Mouse (Mus musculus) regulatory T cell (primary cell): Measurements from ENCODE around the gene Rab33a.

Experiments used
- in situ Hi-C: fragments of 300-600 bp; cut with MboI, MseI; formaldehyde crosslinking; loops from one replicate; pipeline ENCODE4 v1.15.1; 2025; ENCODE audit warnings: high pct_unique_total_duplicates

Rab33a gene

DNA sequence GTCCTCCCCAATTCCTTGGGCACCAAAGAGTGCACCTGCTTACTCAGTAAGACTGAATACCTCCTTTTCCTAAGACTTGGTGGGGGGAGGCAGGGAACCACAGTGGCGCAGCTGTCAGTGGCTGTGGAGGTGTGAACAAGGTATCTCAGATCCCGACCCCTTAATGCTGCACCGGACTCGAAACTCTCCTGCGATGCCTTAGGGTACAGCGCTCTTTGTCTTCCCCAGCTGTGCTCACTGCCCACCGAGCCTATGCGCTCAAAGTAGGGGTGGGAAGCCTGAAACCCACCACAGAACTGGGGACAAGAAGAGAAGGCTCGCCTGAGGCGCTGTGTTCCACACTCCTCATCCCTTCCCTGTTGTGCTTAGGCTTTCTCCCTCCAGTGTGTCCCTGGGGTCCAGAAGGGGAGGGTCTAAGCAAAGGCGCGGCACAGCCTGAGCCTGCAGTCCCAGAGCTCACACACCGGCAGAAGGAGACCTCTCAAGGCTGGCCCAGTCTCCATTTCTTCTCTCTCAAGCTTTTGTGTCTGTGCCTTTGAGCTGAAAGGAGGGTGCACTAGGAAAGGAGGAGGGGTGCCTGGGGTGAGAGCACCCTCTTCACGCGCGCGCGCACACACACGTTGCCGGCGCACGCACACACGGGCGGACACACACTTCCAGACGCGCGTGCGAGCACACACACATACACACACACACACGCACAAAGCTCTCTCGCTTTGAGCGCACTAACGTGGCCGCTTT is at the start of gene Rab33a:
Rab33a (plus strand) TSS at position 478 of the 741 bp plus-strand sequence.
- in situ Hi-C loops, result no loop called here

DNA sequence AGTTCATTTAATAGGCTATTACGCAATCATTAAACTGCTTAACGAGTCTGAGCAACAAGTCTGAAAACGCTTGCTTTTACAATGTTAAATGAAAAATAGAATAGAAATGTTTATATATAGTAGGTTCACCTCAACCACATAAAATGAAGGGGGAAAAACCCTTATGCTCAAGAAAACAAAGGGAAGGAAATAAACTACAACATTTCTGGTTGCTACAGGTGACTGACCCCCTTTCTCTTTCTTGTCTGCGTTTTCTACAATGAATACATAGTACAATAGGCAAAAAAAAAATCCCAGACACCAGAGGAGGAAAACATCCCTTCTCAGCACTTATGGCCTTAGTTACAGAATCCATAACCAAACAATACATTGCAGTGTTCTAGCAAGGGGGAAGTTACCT is 38.0 kb upstream of the Rab33a start:
- in situ Hi-C loops, result no loop called here

DNA sequence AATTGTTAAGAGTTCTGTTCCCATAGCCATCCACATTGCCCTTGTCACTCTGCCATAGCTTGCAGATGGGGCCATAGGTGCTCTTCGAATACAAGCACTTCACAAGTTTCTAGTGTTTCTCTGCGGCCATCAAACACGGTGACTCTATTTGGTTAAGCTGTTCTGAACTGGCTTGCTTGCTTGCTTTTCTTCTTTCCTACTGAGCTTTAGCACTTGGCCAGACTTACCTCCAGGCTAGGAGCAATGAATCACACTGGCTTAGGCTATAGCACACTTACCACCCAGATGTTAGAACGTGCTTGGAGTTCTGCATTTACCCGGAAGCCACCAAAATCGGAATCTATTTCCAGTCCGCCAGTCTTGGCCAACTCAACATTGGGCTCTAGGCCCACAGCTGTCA is 37.4 kb upstream of the Rab33a start:
- in situ Hi-C loops, result no loop called here

DNA sequence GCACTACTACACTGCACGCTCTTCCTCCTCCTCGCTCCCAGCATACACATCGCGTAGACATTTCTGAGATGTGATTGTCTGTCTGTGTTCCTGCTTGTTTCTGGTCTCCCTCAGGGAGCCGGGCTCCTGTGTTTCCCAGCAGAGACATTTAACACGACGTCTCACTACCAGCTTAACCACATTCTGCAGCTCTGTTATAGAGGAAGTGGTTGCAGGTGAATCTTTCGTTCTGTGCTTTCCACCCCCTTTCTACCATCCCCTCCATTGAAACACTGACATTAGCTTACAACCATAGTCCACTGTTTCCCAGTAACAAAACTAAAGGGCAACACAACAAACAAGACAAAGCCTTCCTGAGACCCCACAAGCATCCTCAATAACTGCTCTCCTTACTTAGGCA is 25.3 kb upstream of the Rab33a start:
- in situ Hi-C loops, result no loop called here

DNA sequence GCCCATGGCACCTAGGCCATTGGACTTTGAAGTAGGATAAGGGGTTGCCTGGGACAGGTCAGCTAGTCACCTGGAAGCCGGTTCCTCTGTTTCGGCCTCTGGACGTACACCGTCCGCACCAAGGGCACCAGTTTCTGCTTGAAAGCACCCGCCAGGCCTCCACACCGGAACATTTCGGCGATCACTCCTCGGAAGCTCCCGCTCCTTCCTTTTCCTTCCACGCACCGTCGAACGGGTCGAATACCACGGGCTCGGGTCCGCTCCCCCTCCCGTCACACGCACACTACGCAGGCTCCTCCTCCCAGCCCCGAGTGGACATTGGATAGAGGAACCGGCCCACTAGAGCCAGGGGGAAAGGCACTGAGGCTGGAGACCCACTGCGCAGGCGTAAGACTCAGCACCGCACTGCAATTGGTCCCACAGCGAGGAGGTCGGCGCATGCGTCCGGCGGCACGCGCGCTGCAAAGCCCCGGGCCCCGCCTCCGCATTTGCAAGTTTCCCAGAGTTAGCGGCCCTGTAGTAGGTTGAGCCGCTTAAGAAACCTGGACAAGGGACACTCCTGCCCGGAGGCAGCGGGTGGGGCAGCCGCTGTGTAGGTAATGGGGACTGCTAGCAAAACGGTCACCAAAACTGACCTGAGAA is 5.8 kb upstream of the Rab33a start, which contains the start of gene Aifm1:
Aifm1 (minus strand) TSS at position 398 of the 642 bp plus-strand sequence.
- in situ Hi-C loops, result no loop called here

DNA sequence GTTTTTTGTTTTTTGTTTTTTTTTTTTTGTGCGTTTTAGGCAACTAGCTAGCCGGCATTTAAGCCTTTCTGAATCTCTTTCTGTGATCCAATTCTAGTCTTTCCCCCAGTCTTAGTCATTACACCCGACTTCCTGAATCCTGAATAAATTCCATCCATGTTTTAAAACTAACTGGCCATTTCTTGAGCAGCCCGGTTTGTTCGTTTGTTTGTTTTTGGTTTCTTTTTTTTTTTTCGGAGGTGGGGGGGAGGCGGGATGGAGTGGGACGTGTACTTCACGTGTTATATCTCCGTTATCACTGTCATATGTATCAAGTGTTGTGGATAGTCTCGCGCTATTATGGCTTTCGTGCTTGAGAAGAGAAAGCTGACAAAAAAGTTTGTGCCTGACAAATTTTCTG is 5.3 kb upstream of the Rab33a start:
- in situ Hi-C loops, result no loop called here

DNA sequence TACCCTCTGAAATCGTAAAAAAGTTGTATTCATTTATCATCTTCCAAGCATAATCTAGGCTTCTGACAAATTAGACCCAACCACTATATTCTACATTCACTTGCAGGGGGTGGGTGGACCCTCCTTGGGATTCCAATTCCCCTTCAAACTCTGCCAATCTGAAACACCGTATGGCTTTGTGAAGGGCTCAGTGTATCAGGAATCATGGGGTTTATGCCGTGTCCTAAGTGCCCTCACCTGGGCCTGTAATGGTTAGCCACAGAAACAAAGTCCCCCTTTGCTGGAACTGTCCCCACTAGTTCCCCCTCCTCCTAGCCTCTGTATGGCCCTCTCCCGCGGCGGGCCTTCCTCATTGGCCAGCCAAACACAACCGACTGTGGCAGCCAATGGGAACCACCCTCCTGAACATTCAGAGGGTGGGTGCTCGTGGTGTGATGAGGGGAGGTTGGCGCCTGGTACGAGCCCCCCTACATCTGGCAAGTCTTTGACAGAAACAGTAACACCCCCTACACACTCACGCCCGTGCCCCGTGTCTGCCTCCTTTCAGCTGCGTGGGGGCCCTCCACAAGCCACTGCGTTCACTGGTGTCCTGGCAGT is 776 bp upstream of the Rab33a start:
- in situ Hi-C loops, result no loop called here

DNA sequence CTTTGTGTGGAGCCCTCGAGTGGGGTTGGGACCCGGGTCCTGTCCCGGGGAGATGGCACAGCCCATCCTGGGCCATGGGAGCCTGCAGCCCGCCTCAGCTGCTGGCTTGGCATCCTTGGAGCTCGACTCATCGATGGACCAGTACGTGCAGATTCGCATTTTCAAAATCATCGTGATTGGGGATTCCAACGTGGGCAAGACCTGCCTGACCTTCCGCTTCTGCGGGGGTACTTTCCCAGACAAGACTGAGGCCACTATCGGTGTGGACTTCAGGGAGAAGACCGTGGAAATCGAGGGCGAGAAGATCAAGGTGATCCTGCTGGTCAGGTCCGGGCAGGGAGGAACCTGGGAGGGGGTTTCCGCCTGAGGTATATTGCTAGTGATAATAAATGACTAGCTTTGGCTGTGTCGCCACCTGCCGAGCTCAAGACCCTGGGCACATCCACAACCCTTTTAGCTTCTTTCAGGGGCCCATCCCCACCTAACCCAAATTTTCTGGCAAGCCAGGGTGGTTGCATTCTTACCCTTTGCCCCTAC is 532 bp downstream of the Rab33a start:
- in situ Hi-C loops, result no loop called here

DNA sequence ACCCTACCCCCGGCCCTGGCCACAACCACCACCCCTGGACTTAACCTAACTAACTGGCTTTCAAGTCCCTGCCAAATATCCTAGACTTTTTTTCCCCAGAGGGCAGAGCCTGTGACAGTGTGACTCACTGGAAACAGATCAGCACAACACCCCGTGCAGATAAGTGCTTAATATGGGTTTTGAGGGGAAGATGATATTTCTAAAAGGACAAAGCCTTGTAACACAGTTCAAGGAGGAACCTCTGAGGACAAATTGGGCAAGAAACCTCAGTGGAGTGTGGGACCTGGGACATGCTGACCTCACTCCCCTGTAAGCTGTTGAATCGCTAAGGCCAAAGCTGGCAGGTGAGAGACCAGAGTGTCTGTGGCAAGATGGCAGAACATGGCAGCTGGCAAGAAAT is 2.6 kb downstream of the Rab33a start:
- in situ Hi-C loops, result no loop called here

DNA sequence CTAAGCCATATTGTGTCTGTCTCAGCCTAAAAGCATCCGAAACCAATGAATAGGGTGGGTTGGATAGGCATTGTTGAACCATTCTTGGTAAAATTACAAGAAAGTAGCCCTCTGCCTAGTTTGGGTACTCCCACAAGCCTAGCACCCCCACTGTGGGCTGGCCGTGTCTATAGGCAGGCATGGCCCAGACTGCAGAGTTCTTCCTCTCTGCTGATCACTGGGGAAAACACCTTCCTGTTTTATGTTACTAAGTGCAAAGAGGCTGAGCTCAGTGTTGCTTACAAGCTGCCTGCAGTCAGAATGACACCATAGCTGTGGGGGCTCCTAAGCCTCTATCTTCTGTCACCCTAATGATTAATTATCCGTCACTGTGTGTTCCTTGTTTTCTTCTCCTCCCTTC is 4.4 kb downstream of the Rab33a start:
- in situ Hi-C loops, result no loop called here

DNA sequence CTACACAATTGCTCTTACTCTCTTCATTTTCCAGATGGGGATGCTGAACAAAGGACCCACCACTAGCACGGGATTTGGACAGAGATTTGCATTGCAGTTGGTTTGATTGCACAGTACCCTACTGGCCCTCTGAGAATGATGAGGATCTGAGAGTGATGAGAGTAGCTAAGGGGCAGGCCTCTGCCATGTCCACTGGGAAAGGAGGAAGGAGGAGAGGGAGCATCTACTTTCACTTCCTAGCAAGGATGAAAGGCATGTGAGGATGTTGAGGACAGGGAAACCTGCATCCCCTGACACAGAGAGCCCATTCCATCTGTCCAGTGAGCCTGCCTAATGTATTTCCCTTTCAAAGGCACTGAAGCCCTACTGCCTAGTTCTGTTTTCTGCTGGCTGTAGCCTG is 6.2 kb downstream of the Rab33a start:
- in situ Hi-C loops, result no loop called here

DNA sequence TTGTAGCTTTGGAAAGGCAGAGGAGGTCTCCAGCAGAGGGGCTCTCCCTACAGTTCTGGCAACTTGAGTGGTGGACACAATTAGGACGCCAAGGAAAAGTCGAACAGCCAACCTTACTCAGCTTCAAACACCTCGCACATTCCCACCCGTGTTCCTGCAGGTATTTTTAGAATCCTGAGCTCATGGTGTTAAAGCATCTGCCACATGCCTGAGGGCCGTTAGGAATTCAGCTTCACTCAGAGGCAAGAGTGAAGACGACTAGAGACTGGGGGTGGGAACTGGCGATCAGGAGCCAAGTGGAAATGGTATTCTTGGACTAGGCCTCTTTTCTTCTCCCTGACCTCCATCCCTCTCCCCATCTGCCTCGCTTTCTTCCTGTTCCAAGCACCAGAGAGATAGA is 6.8 kb downstream of the Rab33a start:
- in situ Hi-C loops, result no loop called here

DNA sequence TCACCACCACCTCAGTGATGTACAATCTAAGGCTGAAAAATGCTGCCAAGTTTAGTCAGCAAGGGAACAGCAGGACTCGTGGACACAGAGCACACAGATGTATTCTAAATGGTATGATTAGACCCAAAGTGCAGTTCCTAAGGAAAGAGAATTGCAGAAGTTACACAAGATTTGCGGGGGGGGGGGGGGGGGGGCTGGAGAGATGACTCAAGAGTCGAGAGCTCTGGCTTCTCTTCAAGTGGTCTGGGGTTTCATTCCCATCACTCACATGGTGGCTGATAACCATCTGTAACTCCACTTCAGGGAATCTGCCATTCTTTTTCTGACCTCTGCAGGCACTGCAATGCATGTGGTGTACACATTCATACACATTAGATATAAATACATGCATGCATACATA is 7.3 kb downstream of the Rab33a start:
- in situ Hi-C loops, result no loop called here

DNA sequence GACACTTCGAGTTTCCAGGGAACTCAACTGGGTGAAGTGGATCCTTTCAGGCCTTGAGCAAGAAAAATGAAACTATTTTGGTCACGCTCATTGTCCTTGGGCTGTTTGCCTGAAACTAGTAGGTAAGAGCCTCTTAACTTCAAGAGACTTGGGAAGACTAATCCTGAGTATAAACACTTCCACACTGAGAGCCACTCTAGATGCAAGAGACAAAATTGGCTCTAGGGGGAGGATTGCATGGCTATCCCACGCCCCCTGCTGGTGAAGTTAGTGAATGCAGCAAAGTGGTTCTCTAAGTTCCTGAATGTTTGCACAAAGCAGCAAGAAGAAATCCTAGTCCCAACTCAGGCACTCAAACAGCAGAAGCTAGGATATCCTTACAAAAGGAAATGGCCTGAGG is 13.1 kb downstream of the Rab33a start:
- in situ Hi-C loops, result no loop called here
